Mouse (Mus musculus): ENCODE data around the gene Acp1.

Gene Acp1

DNA sequence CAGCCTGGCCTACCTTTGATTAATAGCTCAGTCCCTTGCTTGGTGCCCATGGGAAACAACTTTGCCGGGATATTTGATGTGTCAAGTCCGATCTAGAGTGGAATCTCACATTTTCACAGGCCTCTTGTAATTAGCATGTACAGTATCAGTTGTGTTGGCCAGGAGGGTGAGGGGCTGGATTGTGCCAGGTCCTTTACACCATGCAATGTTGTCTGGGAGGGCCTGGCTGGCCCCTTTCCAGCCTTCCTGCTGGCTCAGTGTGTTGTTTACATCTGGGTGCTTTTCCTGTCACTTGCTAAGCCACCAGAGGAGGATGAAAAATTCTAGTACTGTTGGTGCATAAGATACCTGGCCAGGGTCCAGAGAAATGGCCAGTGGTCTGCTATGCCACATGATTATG lies 47.0 kb downstream of the Acp1 start:
- DNase-seq (ENCODE audit: low read depth, low spot score): no peak

DNA sequence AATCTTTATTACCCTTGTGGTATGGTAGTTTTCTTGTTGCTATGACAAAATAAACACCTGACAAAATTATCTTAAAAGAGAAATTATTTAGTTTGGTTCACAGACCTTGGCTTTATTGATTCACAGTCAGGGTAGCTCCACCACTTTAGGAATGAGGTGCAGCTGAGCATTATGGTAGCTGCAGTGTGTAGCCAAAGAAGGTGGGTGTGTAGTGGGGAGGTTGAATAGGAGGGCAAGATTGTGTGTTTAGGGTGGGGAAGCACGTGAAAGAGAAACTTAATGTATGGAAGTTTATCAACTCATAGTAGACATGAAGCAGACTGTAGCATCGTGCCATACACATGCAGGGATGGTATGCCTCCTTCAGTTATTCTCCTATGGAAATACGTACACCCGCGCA lies 55.2 kb downstream of the Acp1 start:
- no peak for DNase-seq (ENCODE audit: low read depth, low spot score)

DNA sequence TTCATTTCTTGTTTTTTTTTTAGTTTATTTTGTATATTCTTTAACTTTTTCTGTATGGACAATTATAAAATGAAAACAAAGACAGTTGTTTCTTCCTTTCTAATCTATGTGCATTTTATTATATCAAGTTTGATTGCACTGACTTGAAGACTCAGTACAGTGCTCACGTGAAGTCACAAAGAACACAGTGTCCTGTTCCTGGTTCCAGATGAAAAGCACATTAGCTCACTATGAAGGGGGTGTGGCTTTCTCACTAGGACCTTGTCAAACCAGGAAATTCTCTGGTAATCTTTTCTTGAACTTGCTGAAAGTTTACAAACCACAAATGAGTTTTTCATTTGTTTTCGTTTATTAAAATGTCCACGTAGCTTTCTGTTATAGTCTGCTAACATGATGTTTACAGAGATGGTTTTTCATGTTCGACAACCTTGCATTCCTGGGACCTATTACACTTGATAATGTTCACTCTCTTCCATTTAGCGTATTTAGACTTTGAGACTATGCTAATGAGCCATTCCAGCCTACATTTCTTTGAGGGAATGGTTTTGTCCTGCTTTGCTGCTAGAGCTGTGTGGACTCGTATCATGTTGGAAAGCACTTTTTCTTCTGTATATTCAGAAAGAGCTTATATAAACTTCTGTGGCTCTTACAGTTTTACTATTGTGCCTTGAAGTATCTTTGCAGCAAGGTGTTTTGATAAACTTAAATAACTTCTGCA lies 55.8 kb downstream of the Acp1 start:
- no peak for DNase-seq (ENCODE audit: low read depth, low spot score)

DNA sequence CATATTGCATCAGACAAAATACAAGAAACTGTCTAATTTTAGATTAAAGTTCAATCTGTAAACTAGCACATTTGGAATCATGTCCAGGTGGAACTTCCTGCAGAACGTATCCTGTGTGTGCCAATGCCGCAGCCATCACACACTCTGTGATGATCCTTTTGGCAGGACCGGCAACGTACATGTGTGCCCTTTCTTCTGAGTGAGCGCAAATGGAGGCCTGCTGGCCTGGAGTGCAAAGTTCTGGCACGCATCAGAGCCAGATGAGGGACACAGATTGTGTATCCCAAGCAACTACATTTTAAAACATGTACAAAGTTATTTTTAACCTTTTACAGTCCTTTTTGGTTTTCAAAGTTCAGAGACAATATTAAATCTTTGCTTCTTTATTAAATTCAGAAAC lies 59.5 kb downstream of the Acp1 start:
- DNase-seq (ENCODE audit: low read depth, low spot score): no peak

DNA sequence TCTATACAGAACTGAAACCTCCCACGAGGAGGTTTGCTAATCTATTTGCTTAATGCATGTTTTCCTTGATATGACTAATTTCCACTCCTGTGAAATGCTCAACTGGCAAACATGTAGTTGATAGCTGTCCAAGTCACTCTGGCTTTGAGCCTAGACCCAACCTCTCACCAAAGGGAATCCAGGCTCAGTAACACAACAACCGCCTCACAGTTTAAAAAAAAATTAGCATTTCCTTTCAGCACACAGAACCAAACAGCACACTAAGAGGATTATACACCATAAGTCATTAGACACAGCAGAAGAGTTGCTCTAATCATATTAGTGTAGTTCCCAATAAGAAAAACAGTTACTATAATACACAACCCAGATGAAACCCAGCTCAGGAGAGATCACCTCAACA lies 60.5 kb downstream of the Acp1 start:
- no peak for DNase-seq (ENCODE audit: low read depth, low spot score)

DNA sequence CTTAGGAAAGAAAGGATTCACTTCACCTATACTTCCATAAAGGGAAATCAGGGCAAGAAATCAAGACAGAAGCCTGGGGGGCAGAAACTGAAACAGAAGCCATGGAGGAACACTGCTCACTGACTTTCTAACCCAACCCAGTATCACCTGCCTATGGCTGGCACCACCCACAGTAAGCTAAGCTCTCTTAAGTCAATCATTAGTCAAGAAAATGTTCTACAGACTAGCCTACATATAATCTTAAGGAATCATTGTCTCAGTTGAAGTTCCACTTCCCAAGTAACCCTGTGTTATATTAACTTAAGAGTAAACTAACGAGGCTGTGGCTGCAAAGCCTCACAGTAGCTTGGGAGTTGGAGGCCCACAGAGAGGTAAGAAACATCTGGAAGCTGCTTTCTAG lies 62.9 kb downstream of the Acp1 start:
- DNase-seq (ENCODE audit: low read depth, low spot score): no peak
